Mouse (Mus musculus): ENCODE data around the gene Cbfa2t3. TPM values are rescaled to one million over a fixed set of nuclear protein-coding genes. Genes with fewer than 3 reads are reported as not detected.

Gene Cbfa2t3
- total RNA-seq, 2 experiments from 2014 or later = 23.4 to 25.7 TPM

DNA sequence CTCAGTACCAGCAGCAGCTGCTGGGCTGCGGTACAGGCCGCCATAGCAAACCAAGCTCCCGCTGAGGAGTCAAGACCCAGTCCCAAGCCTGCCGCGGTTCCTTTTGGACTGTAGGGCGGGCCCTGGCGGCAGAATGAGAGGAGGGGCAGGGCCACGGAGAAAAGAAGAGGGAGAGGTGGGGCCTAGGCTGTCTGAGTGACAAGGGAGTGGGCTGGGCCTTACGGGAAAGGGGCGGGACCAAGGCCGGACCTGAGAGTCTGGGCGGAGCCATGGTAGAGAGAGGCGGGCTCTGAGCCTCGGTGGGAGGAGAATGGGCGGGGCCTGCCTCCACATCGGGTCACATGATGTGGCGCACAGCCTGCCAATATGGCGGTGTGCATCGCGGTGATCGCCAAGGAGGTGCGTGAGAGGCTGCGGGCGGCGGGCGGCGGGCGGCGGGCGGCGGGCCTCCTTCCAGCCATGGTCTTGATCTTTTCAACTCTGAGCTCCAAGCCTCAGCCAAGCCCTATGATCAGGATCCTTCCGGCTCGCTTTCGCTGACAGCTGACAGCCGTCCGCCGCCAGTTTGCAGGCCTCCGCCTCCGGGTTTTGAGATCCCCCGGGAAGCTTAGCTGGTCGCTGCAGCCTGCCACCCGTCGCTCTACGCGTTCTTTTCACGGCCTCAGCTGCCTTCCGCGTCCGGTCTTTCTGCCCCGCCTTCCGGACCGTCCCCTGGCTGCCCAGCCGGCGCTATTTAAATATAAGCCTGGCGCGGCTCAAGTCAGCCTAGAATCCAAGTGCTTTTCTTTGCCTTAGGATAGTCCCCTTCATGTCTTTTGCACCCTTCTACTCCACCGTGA, 87.4 kb downstream of the Cbfa2t3 start, which contains the start of the genes Galns and Trappc2l:
Galns (minus strand) TSS at position 169 of the 839 bp plus-strand sequence.
Trappc2l (plus strand) TSS at position 346 of the 839 bp plus-strand sequence.
- peak; percentile 94 to 95 for DNase-seq (ENCODE audit: low spot score in 2 of 2)

- no peak for DNase-seq (ENCODE audit: low spot score in 2 of 2)
Measured at GRCm38 (mm10) chr8:122610612-122611277, 88.2 kb downstream of the Cbfa2t3 start.

- DNase-seq (ENCODE audit: low spot score in 2 of 2) = no peak
Measured at GRCm38 (mm10) chr8:122610209-122610608, 88.7 kb downstream of the Cbfa2t3 start.

DNA sequence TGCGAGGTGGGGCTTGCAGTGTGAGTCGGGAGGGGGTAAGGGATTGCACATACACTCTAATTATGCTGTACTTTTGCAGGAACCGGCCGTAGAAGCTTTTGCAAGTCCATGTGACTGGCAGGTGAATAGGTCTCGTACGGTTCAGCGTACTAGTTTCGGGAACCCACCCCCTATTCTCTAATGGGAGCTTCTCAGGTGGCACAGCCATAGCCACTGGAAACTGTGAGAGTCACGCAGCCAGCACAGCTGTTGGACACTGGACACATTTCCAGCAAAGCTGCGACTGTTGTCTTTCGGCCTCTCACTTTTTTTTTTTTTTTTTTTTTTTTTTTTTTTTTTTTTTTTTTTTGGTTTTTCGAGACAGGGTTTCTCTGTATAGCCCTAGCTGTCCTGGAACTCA, 92.1 kb downstream of the Cbfa2t3 start:
- no peak for DNase-seq (ENCODE audit: low spot score in 2 of 2)

DNA sequence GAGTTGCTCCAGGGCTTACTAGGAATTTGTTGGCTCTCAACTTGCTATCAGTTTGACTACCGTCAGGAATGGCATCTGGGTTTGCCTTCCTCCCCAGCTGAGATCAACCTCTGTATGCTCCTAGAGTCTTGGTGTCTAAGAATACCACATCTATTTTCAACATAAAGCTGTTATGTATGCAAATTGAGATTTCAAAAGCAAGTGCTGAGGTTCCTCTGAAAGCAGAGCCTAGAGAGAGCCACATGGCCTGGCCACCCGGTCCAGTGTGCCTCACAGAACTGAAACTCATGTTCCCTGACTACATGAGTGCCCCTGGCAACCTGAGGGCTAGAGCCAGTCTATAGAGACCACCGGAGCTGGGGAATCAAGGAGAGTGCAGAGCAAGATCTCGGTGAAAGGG, 93.5 kb downstream of the Cbfa2t3 start:
- no peak for DNase-seq (ENCODE audit: low spot score in 2 of 2)

DNA sequence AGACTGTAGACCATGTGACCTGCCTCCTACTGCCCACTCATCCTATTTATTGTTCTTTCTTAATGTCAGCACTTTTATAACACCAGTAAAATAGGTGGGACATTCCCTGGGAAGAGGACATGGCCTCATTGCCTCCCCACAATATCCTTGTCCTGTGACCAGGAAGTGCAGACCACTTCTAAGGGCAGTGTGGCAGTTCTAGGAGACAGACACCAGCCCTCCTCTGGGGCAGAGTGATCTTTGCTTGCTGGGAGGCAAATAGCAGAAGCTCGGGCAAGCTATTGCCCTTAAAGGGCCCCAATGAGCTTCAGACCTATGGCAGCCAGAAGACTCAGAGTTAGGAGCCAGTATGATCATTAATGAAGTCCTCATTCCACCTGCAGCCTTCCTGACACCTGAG, 94.3 kb downstream of the Cbfa2t3 start:
- DNase-seq (ENCODE audit: low spot score in 2 of 2) = no peak

DNA sequence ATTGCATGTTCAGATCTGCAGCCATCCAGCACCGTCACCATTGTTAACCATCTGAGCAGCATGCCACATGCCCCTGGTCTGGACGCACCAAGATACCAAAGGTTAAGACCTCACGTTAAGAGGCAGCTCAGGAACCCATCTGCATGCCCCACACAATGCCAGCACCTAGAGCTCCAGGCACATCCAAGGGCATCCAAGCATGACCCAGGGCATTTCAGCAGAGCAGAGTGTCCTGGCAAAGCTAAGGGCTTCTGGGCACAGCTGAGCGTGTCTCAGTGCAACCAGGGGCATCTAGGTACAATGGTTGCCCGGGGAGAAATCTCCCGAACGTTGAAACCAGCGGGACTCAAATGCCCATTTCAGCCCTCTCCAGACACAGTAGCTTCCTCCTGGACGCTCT, 98.2 kb downstream of the Cbfa2t3 start:
- no peak for DNase-seq (ENCODE audit: low spot score in 2 of 2)

DNA sequence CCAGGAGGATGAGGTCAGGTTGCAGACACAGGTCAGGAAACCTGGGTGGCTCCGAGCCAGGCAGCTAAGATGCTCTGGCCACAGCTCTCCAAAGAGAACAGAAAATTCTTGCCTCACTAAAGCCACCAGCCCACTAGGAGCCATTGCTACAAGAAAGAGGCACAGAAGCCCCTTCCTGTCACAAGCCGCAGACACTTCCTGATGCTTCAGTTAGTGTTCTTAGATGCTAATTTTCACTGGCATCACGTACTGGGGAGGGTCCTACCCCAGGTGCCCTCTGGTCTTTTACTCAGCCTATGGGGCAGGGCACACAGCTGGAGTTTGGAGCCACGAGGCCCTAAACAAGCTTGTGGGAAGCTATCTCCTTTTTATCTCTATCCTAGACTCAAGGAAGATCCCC, 102.9 kb downstream of the Cbfa2t3 start:
- no peak for DNase-seq (ENCODE audit: low spot score in 2 of 2)

DNA sequence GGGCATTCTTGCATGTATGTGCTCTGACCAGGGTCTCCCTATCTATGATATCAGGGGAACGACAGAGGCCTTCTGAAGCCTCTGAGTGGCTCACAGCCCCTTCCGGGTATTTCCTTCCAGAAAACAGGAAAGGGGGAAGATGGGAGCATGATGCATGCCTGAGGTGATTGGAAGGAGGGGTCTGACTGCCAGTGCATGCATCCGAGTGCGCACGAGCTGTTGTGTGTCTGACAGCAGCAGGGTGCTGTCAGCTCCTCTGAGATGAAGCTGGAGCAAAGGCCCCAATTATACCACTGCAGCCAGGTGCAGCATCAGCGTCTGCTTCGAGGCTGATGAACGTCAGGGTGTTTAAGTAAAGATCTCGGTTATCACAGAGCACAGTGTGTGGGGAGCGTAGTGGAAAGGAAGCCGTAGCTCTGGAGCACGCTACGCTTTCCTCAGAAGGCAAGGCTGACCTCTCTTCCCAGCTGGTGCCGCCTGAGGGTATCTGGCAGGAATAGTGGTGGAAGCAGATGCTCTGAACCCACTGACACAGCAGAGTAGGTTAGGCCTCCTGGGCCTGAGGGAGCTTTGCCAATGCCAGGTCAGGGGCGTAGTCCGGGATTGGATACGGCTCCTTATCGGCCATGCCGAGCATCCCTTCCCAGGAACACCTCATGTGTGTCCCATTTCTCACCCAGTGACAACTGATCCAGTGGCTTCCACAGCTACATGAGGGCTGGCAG, 105.0 kb downstream of the Cbfa2t3 start:
- no peak for DNase-seq (ENCODE audit: low spot score in 2 of 2)

- no peak for DNase-seq (ENCODE audit: low spot score in 2 of 2)
Measured at GRCm38 (mm10) chr8:122593240-122593639, 105.7 kb downstream of the Cbfa2t3 start.

- DNase-seq (ENCODE audit: low spot score in 2 of 2) = no peak
Measured at GRCm38 (mm10) chr8:122586749-122587148, 112.2 kb downstream of the Cbfa2t3 start.

- no peak for DNase-seq (ENCODE audit: low spot score in 2 of 2)
Measured at GRCm38 (mm10) chr8:122586171-122586570, 112.7 kb downstream of the Cbfa2t3 start.

GRCm38 (mm10) chr8:122585411-122585891, 113.5 kb downstream of the Cbfa2t3 start:
- DNase-seq (ENCODE audit: low spot score in 2 of 2) = no peak

- no peak for DNase-seq (ENCODE audit: low spot score in 2 of 2)
Measured at GRCm38 (mm10) chr8:122584981-122585380, 113.9 kb downstream of the Cbfa2t3 start.

DNA sequence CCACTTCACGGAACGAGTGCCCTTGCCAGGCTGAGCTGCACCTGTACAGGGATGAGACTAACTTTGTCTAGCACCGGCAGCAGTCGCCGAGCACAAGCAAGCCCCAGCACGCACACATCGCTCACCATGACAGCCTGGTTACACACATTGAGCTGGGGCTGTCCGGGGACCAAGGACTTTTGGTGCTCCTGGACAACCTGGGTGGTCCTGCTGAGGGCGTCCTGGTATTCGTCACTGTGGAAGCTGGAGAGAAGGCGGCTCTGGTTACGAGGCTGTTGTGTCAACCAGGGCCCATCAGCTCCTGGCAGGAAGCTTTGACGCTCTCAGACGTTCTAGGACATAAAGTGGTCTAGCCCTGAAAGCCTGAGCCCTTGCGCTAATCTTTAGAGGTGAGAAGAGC, 118.0 kb downstream of the Cbfa2t3 start:
- no peak for DNase-seq (ENCODE audit: low spot score in 2 of 2)

- no peak for DNase-seq (ENCODE audit: low spot score in 2 of 2)
Measured at GRCm38 (mm10) chr8:122579196-122579595, 119.7 kb downstream of the Cbfa2t3 start.

DNA sequence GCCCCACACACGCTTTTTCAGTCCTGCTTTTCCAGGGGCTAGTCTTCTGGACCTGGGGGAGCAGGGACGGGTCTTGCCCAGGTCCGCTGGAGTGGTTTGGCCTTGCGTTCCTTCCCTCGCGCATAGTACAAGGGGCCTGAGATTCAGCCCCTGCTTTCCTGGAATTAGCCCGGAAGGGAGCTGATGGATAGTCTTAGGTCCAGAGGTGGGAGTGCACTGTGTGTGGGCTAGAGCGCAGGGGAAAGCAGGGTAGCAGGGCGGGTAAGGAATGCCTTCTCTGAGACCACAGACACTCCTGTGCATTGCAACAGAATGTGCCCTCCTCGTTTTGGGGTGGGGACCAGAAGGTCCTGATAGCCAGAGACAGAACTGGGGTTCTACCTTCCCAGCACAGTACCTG, 121.8 kb downstream of the Cbfa2t3 start:
- DNase-seq (ENCODE audit: low spot score in 2 of 2) = no peak

DNA sequence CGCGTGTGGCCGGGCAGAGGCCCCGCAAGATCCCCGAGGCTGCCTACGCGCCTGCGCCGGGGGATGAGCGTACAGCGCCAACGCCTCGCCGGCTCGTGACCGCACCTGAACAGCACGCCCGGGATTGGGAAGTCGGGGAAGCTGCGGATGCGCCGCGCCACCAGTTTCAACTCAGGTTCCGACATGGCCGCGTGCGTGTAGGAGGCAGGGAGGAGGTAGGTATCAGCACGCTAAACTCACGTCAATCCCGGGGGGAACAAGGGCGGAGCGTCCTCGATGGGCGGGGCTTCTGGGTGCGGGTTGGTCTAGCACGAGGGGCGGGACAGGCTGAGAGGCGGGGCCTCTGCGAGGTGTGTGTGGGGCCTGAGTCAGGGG, 122.3 kb downstream of the Cbfa2t3 start, which contains the start of gene Aprt:
Aprt (minus strand) TSS at position 262 of the 375 bp plus-strand sequence.
- peak; percentile 89 to 92 for DNase-seq (ENCODE audit: low spot score in 2 of 2)

DNA sequence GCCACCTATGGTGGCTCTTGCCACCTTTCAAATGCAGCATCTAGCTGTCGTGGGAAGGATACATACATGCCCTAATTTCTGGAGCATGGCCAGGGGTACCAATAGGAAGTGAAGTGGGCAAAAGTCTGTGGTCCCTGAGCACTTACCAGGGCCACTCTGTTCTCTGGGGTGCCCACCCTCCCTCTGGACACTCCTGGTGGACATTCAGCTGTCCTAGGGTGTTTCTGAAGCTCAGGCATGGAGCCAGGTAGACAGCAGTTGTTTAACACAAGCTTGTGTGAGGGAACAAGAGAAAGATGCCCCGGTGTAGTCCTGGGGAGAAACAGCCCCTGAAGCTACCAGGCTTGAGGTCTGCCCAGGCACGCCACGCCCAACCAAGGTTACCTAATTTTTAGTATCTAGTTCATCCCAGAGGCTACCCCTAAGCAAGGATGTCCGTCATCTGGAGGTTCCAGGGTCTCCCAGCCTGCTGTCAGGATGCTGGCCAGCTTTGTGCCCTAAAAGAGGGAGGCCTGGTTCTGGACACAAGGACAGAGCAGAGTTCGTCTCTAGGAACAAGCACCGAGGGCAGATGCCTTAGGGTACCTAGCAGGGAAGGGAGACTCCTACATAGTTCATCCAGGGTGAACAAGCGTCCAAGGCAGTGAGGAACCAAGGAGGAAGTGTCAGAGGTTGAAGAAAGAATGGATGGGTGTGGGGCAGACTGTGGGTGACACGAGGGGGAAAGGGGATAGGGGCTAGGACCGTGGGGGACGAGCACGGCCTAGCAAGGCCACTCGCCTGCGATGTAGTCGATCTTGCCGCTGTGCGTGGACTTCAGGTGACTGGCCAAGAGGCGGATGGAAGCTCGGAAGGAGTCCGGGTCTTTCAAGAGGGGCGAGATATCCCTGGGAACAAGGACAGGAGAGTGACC, 122.9 kb downstream of the Cbfa2t3 start:
- no peak for DNase-seq (ENCODE audit: low spot score in 2 of 2)

DNA sequence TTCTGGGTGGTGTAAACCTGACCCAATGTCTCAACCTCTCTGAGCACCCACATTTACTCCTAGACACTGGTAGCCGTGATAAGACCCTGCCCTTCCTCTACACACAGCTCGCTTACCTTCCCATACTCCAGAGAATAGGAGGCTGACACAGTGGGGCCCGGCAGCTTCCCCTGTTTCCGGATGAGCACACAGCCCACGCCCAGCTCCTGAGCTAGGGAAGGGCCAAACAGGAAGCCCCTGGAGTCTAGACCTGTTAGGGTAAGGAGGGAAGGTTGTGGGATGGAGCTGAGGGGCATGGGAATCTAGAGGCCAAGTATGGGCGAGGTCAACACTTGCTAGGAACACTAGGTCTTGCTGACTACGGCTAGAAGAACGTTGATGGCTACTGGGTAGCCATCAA, 123.6 kb downstream of the Cbfa2t3 start:
- DNase-seq (ENCODE audit: low spot score in 2 of 2) = no peak
